Mouse (Mus musculus) gastrocnemius, adult 2 months (tissue): ENCODE results near the gene Hjurp. TPM values are rescaled to one million over a fixed set of nuclear protein-coding genes. Genes with fewer than 3 reads are reported as not detected.
A peak's percentile ranks its signal among the peaks of the same experiment; 100 is the strongest.
"Not testable (repeated sequence)": the region's sequence is repeated elsewhere in the genome, so short reads cannot be mapped to it uniquely, and the experiment has no call there.

ENCODE experiments used
- DNase-seq: peaks from one replicate; pipeline ENCODE4 v3.0.0; 2022
- H3K27ac ChIP-seq: fragments of 200-600 bp; 2 replicates; pipeline ENCODE4 v1.8.1; 2022; ENCODE audit warnings: mild to moderate bottlenecking
- H3K4me3 ChIP-seq: fragments of 200-600 bp; 2 replicates; pipeline ENCODE4 v1.8.1; 2022; ENCODE audit warnings: mild to moderate bottlenecking, moderate library complexity
- CTCF ChIP-seq: fragments of 200-600 bp; IDR thresholded peaks from 2 replicates; pipeline ENCODE4 v1.8.1; 2022; ENCODE audit warnings: antibody characterized with exemption, mild to moderate bottlenecking, moderate library complexity
- intact Hi-C: fragments of 180-260 bp; cut with DNase I; formaldehyde crosslinking; loops from one replicate; pipeline ENCODE4 v1.15.1; 2025
- total RNA-seq, 2 experiments: library from RNA; stranded (reverse); gene quantifications; 2 replicates each; pipeline ENCODE4 v1.2.3; 2021

Gene Hjurp
- total RNA-seq, 2 experiments from 2014 or later, result 6.1 to 6.6 TPM

DNA sequence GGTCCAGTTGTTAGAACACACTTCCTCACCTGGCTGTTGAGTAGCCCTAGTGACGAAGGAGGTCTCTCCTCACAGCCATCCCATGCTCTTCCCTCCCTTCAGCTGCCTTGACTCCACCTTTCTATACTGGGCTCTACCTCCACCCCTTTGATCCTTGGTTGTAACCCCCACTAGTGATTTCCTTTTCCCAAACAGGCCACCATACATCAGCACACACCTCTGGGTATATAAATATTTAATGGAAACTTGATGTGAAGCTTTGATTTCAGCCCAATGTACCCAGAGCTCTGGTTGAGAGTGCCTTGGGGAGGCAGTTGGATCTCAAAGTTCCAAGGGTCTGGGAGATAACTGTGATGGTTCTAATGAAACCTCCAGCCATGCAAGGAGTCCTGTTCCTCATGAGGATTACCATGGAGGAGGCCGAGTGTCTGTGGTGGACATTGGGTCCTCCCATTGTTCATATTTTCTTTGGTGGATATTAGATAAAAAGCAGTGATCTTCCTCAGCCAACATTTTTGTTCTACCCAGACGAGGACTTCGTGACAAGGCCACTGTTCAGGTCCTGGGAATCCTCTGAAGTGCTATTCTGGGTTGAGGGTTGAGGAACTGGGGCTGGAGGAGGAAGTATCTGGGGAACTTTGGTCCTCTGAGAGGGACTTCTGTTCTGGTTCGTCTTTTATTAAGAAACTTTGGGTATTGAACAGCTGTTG lies 50.6 kb downstream of the Hjurp start, which contains the start of gene Mroh2a:
Gene Mroh2a (plus strand): TSS at position 317 of the 710 bp plus-strand sequence.
- TF ChIP-seq CTCF, result no peak
- Histone ChIP-seq H3K27ac (no peak within 1 kb of the TSS), H3K4me3 (no peak within 1 kb of the TSS)
- DNase-seq, result peak; percentile 31
- intact Hi-C loops, result loop anchor here (5.0 kb wide), 1 partner anchor 70 kb away; no protein-coding TSS in a partner anchor

DNA sequence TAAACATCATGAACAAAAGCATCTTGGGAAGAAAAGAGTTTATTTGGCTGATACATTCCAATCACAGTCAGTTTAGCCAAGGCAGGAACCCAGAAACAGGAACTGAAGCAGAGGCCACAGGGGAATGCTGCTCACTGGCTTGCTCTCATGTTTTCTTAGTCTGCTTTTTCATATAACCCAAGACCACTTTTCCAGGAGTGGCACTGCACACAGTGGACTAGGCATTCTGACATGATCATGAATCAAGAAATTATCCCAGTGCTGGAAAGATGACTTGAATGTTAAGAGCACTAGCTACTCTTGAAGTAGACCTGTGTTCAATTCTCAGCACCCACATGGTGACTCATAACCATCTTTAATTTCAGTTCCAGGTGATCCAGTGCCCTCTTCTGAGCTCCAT lies 51.7 kb downstream of the Hjurp start:
- peak; percentile 14 for DNase-seq
- intact Hi-C loops, result loop anchor here (5.0 kb wide), 1 partner anchor 72 kb away; no protein-coding TSS in a partner anchor
- no peak overlapping the region for H3K27ac ChIP-seq
- no peak overlapping the region for H3K4me3 ChIP-seq
- TF ChIP-seq CTCF, result no peak

DNA sequence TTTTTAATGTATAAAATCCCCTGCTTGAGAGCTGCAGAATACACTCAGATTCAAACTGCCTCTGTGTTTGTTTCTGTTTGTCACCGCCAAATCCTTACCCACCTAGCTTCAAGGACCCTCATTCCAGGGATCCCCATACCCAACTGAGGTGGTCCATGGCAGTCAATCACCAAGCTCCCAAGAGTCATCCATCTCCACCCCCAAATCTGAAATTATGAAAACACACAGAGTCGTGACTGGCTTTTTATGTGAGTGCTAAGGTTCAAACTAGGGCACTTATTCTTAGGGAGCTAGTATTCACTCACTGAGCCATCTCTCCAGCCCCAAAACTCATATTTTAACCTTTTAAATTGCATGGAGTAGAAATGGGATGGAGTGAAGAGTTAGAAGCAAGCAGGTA lies 52.1 kb downstream of the Hjurp start:
- intact Hi-C loops, result loop anchor here (5.0 kb wide), 1 partner anchor 72 kb away; no protein-coding TSS in a partner anchor
- not testable (repeated sequence) for H3K4me3 ChIP-seq, H3K27ac ChIP-seq, DNase-seq

DNA sequence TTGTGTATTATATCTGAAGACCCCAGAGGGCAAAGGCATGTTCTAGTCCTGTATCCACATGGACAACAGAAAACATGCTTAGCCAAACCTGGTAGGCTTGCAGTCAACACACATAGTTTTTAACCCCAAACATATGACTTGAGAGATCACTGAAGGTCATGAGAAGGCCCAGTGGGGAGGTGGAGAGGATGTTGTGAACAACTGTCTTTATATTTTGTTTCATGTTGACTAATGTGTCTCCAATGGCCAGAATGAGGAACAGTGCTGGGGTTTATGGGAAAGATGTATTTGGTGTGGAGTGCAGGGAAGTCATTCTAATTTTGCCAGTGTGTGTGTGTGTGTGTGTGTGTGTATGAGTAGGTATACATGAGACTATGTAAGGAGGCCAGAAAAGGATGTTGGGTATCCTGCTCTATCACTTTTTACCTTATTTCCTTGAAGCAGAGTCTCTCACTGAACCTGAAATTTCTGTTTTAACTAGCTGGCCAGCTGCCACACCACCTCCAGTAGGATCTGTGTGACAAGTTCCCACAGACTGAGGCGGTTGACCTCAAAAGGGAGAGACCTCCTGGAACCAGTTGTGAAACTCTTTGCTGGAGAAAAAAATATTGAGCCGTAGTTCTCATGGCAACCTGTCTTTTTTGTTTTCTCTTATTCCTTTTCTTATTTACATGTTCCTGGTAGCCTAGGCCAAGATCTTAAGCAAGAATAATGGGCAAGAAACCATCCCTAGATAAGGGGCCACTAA lies 53.2 kb downstream of the Hjurp start:
- no peak for TF ChIP-seq CTCF

DNA sequence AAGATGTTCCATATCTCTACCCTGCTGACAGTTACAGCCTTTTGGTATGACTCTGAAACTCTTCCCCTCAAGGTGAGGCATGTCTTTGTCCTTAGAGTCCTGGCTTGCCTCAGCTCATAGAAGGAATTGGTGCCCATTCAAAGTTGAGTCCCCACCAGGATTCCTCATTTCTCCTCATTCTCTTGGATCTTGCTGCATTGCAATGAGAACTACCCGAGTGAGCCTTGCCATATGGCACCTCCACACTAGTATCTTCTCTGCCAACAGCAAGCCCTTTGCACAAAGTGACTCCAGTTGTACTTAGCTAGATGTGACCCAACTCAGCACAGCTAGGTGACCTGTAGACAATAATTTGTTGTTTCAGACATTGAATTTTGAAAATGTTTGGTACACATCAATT lies 53.8 kb downstream of the Hjurp start:
- no peak overlapping the region for H3K27ac ChIP-seq
- no peak for TF ChIP-seq CTCF
- DNase-seq, result no peak
- no peak overlapping the region for H3K4me3 ChIP-seq
- intact Hi-C loops, result no loop called here

More for the DNA sequence above, 53.2 kb downstream of the Hjurp start:
- intact Hi-C loops, result no loop called here
- DNase-seq, result peak; percentile 22
- Histone ChIP-seq H3K4me3 (no peak overlapping the region), H3K27ac (no peak overlapping the region)

DNA sequence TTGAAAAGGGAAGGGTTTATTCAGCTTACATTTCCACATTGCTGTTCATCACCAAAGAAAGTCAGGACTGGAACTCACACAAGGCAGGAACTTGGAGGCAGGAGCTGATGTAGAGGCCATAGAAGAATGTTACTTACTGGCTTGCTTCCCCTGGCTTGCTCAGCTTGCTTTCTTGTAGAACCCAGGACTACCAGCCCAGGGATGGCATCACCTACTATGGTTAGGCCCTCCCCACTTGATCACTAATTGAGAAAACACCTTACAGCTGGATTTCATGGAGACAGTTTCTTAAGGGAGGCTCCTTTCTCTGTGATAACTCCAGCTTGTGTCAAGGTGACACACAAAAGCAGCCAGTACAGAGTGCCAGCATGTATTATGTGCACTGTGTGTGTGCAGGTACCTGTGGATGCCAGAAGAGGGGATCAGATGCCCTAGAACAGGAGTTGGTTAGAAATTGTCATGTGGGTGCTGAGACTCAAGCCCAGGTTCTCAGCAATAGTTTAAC lies 54.4 kb downstream of the Hjurp start:
- H3K4me3 ChIP-seq, H3K27ac ChIP-seq, intact Hi-C loops, DNase-seq: not testable (repeated sequence)

DNA sequence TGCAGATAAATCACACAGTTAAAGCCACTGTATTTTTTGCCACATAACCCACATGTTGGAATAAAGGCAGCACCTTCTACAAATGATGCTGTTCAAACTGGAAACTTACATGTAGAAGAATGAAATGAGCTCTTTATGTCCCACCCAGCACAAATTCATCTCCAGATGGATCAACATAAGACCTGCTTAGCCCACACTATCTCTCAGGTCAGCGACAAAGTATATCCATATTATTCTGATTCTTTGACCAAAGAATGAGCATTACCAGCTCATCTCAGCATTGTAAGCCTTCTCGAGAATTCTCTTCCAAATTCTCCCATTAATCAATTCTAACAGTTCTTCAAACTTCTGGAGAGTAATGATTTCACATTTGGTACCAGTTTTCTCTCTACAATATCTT lies 55.2 kb downstream of the Hjurp start:
- no peak for DNase-seq

DNA sequence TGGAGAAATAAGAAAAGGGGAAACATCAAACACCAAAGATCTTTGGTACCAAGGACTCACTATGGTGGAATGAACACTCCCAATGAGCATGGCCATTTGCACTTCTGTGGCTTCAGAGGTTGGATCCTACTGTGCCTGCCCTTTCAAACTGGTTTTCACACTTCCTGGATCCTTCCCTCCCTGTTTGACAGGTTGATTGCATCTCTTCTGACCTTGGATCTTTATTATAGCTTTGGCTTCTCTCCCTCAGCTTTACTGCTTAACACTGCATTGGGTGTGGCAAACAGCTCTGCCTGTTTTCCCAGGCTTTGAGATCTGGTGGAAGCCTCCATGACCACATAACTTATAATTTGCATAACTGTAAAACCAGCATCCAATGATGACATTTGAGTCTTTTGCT lies 57.1 kb downstream of the Hjurp start:
- no peak for TF ChIP-seq CTCF
- intact Hi-C loops, result no loop called here
- no peak overlapping the region for H3K27ac ChIP-seq
- H3K4me3 ChIP-seq, result no peak overlapping the region
- no peak for DNase-seq

More for the DNA sequence above, 55.2 kb downstream of the Hjurp start:
- TF ChIP-seq CTCF, result no peak
- Histone ChIP-seq H3K27ac (no peak overlapping the region), H3K4me3 (no peak overlapping the region)
- intact Hi-C loops, result no loop called here

DNA sequence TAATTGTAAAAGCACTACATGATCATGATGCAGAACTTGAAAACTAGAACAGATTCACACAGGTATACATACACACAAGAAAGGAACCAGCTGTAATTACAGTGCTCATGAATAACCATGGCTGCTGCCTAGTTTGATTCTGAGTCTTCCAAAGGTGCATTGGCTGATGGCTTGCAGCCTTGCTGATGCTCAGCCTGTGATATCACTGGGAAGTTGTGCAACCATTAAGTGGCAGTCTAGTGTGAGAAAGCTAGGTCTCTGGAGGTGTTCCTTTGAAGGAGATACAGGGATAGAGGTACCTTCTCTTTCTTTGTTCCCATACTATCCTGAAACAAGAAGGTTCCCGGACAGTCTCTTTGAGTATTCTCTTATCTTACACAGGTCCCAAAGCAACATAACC lies 58.4 kb downstream of the Hjurp start:
- intact Hi-C loops, result no loop called here
- no peak for TF ChIP-seq CTCF
- H3K4me3 ChIP-seq, result no peak overlapping the region
- H3K27ac ChIP-seq, result no peak overlapping the region
- DNase-seq, result no peak

DNA sequence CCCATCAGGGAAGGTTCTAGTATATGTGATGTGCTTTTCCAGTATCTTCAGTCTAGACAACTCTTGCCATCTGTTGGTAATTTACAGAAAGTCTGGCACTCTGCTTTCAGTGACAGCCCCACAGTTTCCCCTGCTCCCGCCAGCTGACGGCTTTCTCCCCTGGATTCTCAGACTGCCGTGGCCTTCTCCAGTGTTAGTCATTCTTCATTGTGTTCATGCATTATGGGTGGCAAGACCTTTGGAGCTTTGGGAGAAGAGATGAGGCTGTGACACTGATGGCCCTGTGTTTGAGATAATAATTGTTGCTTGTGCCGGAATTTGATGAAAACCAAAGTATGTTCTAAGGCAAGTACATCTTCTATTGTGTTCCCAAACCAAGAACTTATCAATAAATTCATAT lies 58.8 kb downstream of the Hjurp start:
- no peak for TF ChIP-seq CTCF

DNA sequence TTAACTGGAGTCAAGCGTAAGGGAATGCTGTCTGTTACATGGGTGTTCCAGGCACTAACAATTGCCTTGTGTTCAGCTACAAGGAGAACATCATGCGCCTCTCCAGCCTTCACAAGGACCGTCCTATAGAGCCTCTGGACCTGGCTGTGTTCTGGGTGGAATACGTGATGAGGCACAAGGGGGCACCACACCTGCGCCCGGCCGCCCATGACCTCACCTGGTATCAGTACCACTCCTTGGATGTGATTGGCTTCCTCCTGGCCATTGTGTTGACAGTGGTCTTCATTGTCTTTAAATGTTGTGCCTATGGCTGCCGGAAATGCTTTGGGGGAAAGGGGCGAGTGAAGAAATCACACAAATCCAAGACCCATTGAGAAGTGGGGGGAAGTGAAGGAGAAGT lies 59.4 kb downstream of the Hjurp start:
- intact Hi-C loops, result no loop called here
- TF ChIP-seq CTCF, result no peak
- H3K4me3 ChIP-seq, result no peak overlapping the region
- H3K27ac ChIP-seq, result no peak overlapping the region
- peak; percentile 20 for DNase-seq

More for the DNA sequence above, 58.8 kb downstream of the Hjurp start:
- Histone ChIP-seq H3K4me3 (no peak overlapping the region), H3K27ac (no peak overlapping the region)
- intact Hi-C loops, result no loop called here
- DNase-seq, result no peak

DNA sequence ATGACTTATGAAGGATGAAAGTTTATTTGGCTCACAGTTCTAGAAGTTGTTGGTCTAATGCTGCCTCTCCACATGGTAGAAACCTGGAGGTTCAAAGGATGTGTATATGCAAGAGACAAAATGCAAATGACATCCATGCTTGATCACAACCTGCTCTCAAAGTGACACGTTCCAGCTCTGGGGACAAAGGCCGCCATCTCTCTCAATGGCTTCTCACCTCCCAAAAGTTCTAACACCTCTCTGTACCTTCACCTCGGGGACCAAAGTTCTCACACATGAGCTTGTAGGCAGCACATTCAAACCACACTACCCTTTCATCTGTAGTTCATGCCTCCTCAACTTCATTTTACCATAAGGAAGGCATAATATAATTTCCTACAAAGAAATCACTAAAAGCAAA lies 59.9 kb downstream of the Hjurp start:
- Histone ChIP-seq H3K4me3 (no peak overlapping the region), H3K27ac (no peak overlapping the region)
- intact Hi-C loops, result no loop called here
- no peak for DNase-seq
- no peak for TF ChIP-seq CTCF

DNA sequence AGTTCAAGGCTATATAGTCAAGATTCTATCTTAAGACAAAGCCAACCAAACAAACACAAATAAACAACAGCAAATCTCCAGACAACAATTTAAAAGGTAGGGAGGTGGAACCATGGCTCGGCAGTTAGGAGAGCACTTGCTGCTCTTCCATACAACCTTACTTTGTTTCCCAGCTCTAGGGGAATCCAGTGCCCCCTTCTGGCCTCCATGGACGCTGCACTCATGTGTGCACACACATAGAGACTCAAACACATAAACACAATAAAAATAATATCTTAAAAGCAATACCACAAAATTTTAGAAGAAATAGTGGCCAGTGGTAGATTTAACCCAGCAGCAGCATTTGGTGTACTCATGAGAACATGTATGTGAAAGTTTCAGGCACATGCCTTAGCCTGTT lies 60.3 kb downstream of the Hjurp start:
- Histone ChIP-seq H3K27ac (no peak overlapping the region), H3K4me3 (no peak overlapping the region)
- no peak for TF ChIP-seq CTCF
- no peak for DNase-seq
- intact Hi-C loops, result no loop called here
